Mouse (Mus musculus): ENCODE results near the gene Cul9. TPM values are rescaled to one million over a fixed set of nuclear protein-coding genes. Genes with fewer than 3 reads are reported as not detected.

Gene Cul9
- polyA plus RNA-seq, 1 experiment = 22.0 TPM

DNA sequence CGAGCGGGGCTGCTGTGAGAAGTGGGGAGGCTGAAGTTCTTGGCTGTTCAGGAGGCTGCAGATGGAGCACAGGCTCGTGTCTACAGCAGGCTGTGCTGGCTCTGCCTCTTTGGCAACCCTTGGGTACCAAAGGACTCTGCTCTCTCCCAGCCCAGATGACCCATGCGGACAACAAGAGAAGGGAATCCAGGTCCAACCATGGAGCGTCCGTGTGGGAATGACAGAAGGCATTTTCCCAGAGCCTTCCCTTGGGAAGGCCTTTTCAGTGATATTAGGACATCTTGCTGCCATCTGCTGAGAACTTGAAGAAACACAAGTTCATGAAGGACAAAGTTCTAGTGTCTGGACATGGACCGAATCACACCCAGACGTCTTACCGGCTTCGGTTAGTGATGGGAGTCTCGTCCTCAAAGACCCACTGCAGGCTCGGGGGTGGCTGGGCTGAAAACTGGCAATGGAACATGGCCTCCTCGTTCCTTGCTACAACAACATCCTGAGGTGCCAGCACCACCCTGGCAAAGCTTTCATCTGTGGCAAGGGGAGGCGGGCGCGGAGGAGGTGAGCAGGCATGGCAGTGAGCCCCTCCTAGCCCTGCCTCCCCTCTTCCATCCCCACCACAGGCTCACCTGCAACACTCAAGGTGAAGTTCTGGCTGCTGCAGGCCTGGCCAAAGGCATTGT, 43.6 kb upstream of the Cul9 start:
- H3K4me1 ChIP-seq (replicated peaks; ENCODE audit: control insufficient read depth, insufficient read depth, low read length) = peaks cover 8% of the 10 kb centered on the region
- no peak overlapping the region for H3K27ac ChIP-seq (ENCODE audit: control insufficient read depth, insufficient read depth, low read length)
- no peaks in the 10 kb centered on the region for H3K36me3 ChIP-seq (ENCODE audit: control insufficient read depth, insufficient read depth, low read length)
- TF ChIP-seq CTCF (IDR thresholded peaks at IDR 0.05; ENCODE audit: borderline replicate concordance, control insufficient read depth, extremely low read depth, insufficient read depth, low read length, poor library complexity) = no peak
- 95% methylated on average over 16 of the region's 16 CpGs for WGBS
- no peaks in the 10 kb centered on the region for H3K27me3 ChIP-seq (ENCODE audit: control insufficient read depth, insufficient read depth, low read length)
- H3K4me3 ChIP-seq (ENCODE audit: control insufficient read depth, insufficient read depth, low read length) = no peak overlapping the region
- no peak for DNase-seq

DNA sequence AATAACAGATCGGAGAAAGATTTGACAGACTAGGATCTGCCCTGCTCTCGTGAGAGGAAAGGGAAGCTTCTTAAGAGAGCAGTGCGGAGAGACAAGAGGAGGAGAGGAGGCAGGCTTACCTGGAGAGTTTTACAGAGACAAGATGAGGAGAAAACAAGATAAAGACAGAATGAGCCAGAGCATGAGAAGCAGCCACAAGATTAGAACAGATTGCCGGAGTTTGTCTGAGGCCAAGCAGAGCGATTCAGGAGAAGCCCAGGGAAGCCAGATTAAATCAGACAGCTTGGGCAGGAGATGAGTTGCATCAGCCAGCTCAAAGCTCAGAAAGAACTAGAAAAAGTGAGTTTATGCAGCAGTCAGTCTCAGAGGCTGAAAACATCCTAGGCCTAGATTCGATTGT, 42.7 kb upstream of the Cul9 start:
- Histone ChIP-seq H3K4me1 (replicated peaks; ENCODE audit: control insufficient read depth, insufficient read depth, low read length) (peaks cover 8% of the 10 kb centered on the region), H3K27me3 (ENCODE audit: control insufficient read depth, insufficient read depth, low read length) (no peaks in the 10 kb centered on the region), H3K36me3 (ENCODE audit: control insufficient read depth, insufficient read depth, low read length) (no peaks in the 10 kb centered on the region), H3K27ac (ENCODE audit: control insufficient read depth, insufficient read depth, low read length) (no peak overlapping the region), H3K4me3 (ENCODE audit: control insufficient read depth, insufficient read depth, low read length) (no peak overlapping the region)
- TF ChIP-seq POLR2A (IDR thresholded peaks at IDR 0.05; ENCODE audit: control insufficient read depth, extremely low read depth, insufficient read depth, low read length, poor library complexity) (no peak), CTCF (IDR thresholded peaks at IDR 0.05; ENCODE audit: borderline replicate concordance, control insufficient read depth, extremely low read depth, insufficient read depth, low read length, poor library complexity) (no peak)
- WGBS = 93% methylated on average over 6 of the region's 6 CpGs
- no peak for DNase-seq

DNA sequence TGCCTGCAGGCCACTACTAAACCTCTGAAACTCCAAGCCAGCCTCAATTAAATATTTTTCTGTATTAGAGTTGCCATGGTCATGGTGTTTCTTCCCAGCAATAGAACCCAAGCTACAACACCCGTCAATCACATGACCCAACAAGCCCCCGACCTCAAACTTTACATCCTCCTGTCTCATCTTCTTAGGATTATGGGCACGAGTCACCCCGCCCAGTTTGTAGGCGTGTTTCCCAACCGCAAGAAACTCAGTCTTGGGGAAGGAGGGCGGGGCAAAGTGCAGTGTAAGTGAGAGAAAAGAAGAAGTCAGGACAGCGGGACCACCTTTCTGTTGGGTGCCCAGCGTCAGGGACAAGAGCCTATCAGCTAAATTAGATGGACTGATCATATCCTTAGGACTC, 42.0 kb upstream of the Cul9 start:
- H3K27ac ChIP-seq (ENCODE audit: control insufficient read depth, insufficient read depth, low read length) = no peak overlapping the region
- H3K27me3 ChIP-seq (ENCODE audit: control insufficient read depth, insufficient read depth, low read length) = no peaks in the 10 kb centered on the region
- 19% methylated on average over 9 of the region's 9 CpGs for WGBS
- H3K4me3 ChIP-seq (ENCODE audit: control insufficient read depth, insufficient read depth, low read length) = no peak overlapping the region
- peak; percentile 13 for DNase-seq
- peaks cover 8% of the 10 kb centered on the region for H3K4me1 ChIP-seq (replicated peaks; ENCODE audit: control insufficient read depth, insufficient read depth, low read length)
- TF ChIP-seq CTCF (IDR thresholded peaks at IDR 0.05; ENCODE audit: borderline replicate concordance, control insufficient read depth, extremely low read depth, insufficient read depth, low read length, poor library complexity) (no peak), POLR2A (IDR thresholded peaks at IDR 0.05; ENCODE audit: control insufficient read depth, extremely low read depth, insufficient read depth, low read length, poor library complexity) (no peak)
- H3K36me3 ChIP-seq (ENCODE audit: control insufficient read depth, insufficient read depth, low read length) = no peaks in the 10 kb centered on the region

DNA sequence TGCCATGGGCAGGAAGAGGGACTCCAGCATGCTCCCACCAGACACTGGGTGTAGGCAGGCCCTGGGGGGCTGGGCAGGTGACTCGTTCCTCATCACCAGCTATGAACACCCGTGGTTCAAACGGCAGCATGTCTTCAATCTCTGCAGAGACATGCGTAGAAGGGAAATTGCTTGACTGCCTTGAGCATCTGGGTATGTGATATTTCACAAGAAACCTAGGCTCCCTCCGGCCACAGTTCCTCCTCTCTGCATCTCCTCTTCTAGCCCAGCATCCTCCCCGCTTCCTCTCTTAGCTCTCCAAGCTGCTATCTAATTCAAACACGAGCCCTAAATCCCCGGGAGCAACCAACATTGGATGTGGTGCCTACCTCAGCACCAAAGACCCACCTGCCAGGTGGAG, 40.1 kb upstream of the Cul9 start:
- H3K4me3 ChIP-seq (ENCODE audit: control insufficient read depth, insufficient read depth, low read length) = no peak overlapping the region
- H3K27ac ChIP-seq (ENCODE audit: control insufficient read depth, insufficient read depth, low read length) = no peak overlapping the region
- TF ChIP-seq POLR2A (IDR thresholded peaks at IDR 0.05; ENCODE audit: control insufficient read depth, extremely low read depth, insufficient read depth, low read length, poor library complexity) = no peak
- no peak for TF ChIP-seq CTCF (IDR thresholded peaks at IDR 0.05; ENCODE audit: borderline replicate concordance, control insufficient read depth, extremely low read depth, insufficient read depth, low read length, poor library complexity)
- WGBS = 85% methylated on average over 8 of the region's 8 CpGs
- H3K36me3 ChIP-seq (ENCODE audit: control insufficient read depth, insufficient read depth, low read length) = no peaks in the 10 kb centered on the region
- no peak for DNase-seq
- H3K27me3 ChIP-seq (ENCODE audit: control insufficient read depth, insufficient read depth, low read length) = no peaks in the 10 kb centered on the region
- peaks cover 8% of the 10 kb centered on the region for H3K4me1 ChIP-seq (replicated peaks; ENCODE audit: control insufficient read depth, insufficient read depth, low read length)

DNA sequence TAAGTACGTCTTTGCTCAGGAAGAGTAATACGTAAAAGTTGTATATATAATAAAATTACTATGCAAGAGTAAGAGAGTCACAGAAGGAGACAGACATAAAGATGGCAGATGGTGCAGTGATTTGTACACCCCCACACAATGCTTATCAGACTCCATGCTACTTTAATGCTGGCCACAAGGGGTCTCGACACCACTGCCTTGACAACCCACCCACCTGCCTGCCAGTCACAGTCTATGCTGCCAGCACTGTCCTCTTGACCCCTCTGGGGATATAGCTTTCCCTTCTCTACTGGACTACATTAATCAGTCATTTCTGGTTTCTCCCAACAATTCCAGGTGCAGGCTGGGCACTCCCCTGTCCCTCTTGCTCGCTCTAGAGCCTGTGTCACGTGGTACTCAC, 32.5 kb upstream of the Cul9 start:
- TF ChIP-seq POLR2A (IDR thresholded peaks at IDR 0.05; ENCODE audit: control insufficient read depth, extremely low read depth, insufficient read depth, low read length, poor library complexity) (no peak), CTCF (IDR thresholded peaks at IDR 0.05; ENCODE audit: borderline replicate concordance, control insufficient read depth, extremely low read depth, insufficient read depth, low read length, poor library complexity) (no peak)
- Histone ChIP-seq H3K4me3 (ENCODE audit: control insufficient read depth, insufficient read depth, low read length) (no peak overlapping the region), H3K27me3 (ENCODE audit: control insufficient read depth, insufficient read depth, low read length) (no peaks in the 10 kb centered on the region), H3K27ac (ENCODE audit: control insufficient read depth, insufficient read depth, low read length) (no peak overlapping the region), H3K4me1 (replicated peaks; ENCODE audit: control insufficient read depth, insufficient read depth, low read length) (no peaks in the 10 kb centered on the region), H3K36me3 (ENCODE audit: control insufficient read depth, insufficient read depth, low read length) (no peaks in the 10 kb centered on the region)
- no peak for DNase-seq
- 90% methylated on average over 5 of the region's 5 CpGs for WGBS

DNA sequence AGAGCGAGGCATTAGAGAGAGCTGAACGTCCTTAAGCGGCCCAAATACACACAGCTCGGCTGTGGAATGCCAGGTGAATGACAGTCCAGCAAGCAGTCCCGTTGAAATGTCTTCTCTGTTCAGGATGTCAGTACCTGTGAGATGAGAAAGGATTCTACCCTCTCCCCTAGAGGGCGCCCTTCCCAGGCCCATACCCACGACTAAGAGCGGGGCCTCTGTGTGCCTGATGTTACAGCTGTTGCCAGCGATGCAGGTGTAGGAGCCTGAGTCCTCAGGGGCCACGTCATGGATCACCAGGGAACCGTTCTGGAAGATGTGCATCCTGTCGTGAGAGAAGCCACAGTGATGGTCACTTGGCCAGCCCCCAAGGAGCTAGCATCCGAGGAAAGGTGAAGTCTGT, 29.9 kb upstream of the Cul9 start:
- peak; percentile 53 for DNase-seq
- Histone ChIP-seq H3K27me3 (ENCODE audit: control insufficient read depth, insufficient read depth, low read length) (no peaks in the 10 kb centered on the region), H3K27ac (ENCODE audit: control insufficient read depth, insufficient read depth, low read length) (no peak overlapping the region), H3K4me3 (ENCODE audit: control insufficient read depth, insufficient read depth, low read length) (no peak overlapping the region), H3K4me1 (replicated peaks; ENCODE audit: control insufficient read depth, insufficient read depth, low read length) (no peaks in the 10 kb centered on the region), H3K36me3 (ENCODE audit: control insufficient read depth, insufficient read depth, low read length) (no peaks in the 10 kb centered on the region)
- TF ChIP-seq CTCF (IDR thresholded peaks at IDR 0.05; ENCODE audit: borderline replicate concordance, control insufficient read depth, extremely low read depth, insufficient read depth, low read length, poor library complexity) (peak; percentile 56; the same call in 1 of the 2 replicates), POLR2A (IDR thresholded peaks at IDR 0.05; ENCODE audit: control insufficient read depth, extremely low read depth, insufficient read depth, low read length, poor library complexity) (no peak)
- WGBS = 80% methylated on average over 13 of the region's 13 CpGs

DNA sequence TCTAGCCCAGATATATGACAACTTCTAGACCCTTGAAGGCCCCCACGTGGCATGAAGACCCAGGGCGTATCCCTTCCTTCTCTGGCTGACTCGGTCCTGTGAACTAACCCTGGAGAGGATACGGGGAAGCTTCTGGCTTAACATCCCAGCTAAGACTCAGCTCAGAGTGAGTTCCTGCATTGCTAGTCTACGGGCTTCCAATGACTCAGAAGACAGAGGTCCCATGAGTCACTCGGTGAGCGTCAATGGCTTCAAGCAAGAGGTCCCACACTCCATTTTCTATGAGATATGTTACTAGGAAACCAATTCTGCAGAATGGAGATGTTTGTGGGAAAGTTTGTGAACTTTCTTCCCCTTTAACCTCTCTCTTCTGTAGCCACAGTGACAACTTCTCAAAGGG, 28.3 kb upstream of the Cul9 start:
- Histone ChIP-seq H3K36me3 (ENCODE audit: control insufficient read depth, insufficient read depth, low read length) (no peaks in the 10 kb centered on the region), H3K4me3 (ENCODE audit: control insufficient read depth, insufficient read depth, low read length) (no peak overlapping the region)
- 96% methylated on average over 7 of the region's 7 CpGs for WGBS

More for the DNA sequence above, 28.3 kb upstream of the Cul9 start:
- no peaks in the 10 kb centered on the region for H3K4me1 ChIP-seq (replicated peaks; ENCODE audit: control insufficient read depth, insufficient read depth, low read length)
- no peak for DNase-seq
- H3K27ac ChIP-seq (ENCODE audit: control insufficient read depth, insufficient read depth, low read length) = no peak overlapping the region
- no peak for TF ChIP-seq CTCF (IDR thresholded peaks at IDR 0.05; ENCODE audit: borderline replicate concordance, control insufficient read depth, extremely low read depth, insufficient read depth, low read length, poor library complexity)
- TF ChIP-seq POLR2A (IDR thresholded peaks at IDR 0.05; ENCODE audit: control insufficient read depth, extremely low read depth, insufficient read depth, low read length, poor library complexity) = no peak
- H3K27me3 ChIP-seq (ENCODE audit: control insufficient read depth, insufficient read depth, low read length) = no peaks in the 10 kb centered on the region

All from thymus, adult 2 months (tissue).